In the genomic region with DNA sequence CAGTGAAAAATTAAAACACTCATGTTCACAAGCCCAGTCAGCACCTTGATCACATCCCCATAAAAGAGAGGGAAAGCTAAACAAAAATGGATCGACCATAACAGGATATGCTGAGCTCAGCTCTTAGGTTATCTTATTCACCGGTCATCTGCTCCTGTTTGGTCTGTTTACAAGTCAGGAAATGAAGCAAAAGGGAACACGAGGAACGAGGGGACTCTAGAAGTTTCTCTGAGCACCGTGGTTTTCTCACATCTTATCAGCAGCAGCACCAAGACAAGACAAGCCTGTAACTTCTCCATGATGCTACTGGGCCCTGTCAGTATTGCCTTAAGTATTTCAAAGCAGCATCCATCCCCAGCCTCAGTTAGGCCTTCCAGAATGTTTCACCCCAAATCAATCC, we compare ENCODE assay signal across 26 mouse cellular contexts.
A peak's percentile ranks its signal among the peaks of the same experiment; 100 is the strongest.
DNase-seq lines count a peak whose midpoint lies in the region; ATAC-seq lines count a peak whose summit lies in the region.
"Had no signal": no experiment of that assay in that cellular context is flagged by ENCODE, and none has a peak within 500 bp of the region (broad histone marks: within the 10 kb centered on the region; RNA-seq: fewer than 3 reads in every experiment).

No protein-coding gene starts in this region.

- H3K4me2 ChIP-seq in forebrain, embryonic 12.5 days = no peak overlapping the region
- H3K4me2 ChIP-seq: forebrain, embryonic 15.5 days; limb, embryonic 12.5 days; liver, embryonic 15.5 days; neural tube, embryonic 15.5 days had no signal

- no peaks in the 10 kb centered on the region for H3K36me3 ChIP-seq in forebrain, embryonic 12.5 days (replicated peaks)
- H3K36me3 ChIP-seq: forebrain, embryonic 15.5 days; limb, embryonic 12.5 days; liver, embryonic 15.5 days; midbrain, embryonic 10.5 days; neural tube, embryonic 15.5 days had no signal

- 86% methylated on average over 5 of the region's 5 CpGs for WGBS in forebrain, embryonic 12.5 days

- 0 out of 2 replicates have a peak, but pooled peaks cover 7% of the 10 kb centered on the region for H3K4me1 ChIP-seq in forebrain, embryonic 12.5 days
- H3K4me1 ChIP-seq: forebrain, embryonic 15.5 days; neural tube, embryonic 15.5 days had no signal

- peak; percentile 5 for DNase-seq in thymus, postnatal 4 days
- no peak for DNase-seq in thymus, postnatal 10 days (ENCODE audit: low spot score in 2 of 2)
- DNase-seq in MEL-GATA-1-ER (ENCODE audit: extremely low read depth, low read depth) = peak; percentile 65
- no peak for DNase-seq in urinary bladder, postnatal 25 days (ENCODE audit: low spot score)
- no peak for DNase-seq in kidney, adult 11 months
- DNase-seq: adrenal gland, postnatal 10 days; cerebellum, adult 18-20 months; cerebellum, postnatal 25 days; gastrocnemius, postnatal 36 days; heart, postnatal 4 days; kidney, postnatal 4 days; lung, postnatal 4 days; right cerebral cortex, adult 18-20 months; right cerebral cortex, postnatal 4 days; thymus, adult 2 months had no signal

- H3K4me3 ChIP-seq in forebrain, embryonic 12.5 days (replicated peaks) = no peak overlapping the region
- H3K4me3 ChIP-seq: forebrain, embryonic 15.5 days; limb, embryonic 12.5 days; liver, embryonic 15.5 days; midbrain, embryonic 10.5 days; neural tube, embryonic 15.5 days had no signal

- 0 out of 2 replicates have a peak, but pooled peaks have one; percentile 7 for ATAC-seq in megakaryocyte, adult 5-6 weeks (ENCODE audit: poor library complexity, severe bottlenecking)
- no peak for ATAC-seq in forebrain, embryonic 12.5 days (ENCODE audit: low FRiP score)
- ATAC-seq: forebrain, embryonic 15.5 days; intestine, postnatal 0 days; midbrain, embryonic 16.5 days had no signal

- H3K27ac ChIP-seq in forebrain, embryonic 12.5 days = no peak overlapping the region
- H3K27ac ChIP-seq: forebrain, embryonic 15.5 days; hindbrain, postnatal 0 days; limb, embryonic 12.5 days; liver, embryonic 15.5 days; midbrain, embryonic 10.5 days; neural tube, embryonic 15.5 days; stomach, postnatal 0 days had no signal

- H3K9me3 ChIP-seq in forebrain, embryonic 12.5 days = no peaks in the 10 kb centered on the region
- H3K9me3 ChIP-seq: forebrain, embryonic 15.5 days; limb, embryonic 12.5 days; liver, embryonic 15.5 days; midbrain, embryonic 10.5 days; neural tube, embryonic 15.5 days had no signal

- H3K9ac ChIP-seq in forebrain, embryonic 12.5 days = no peak overlapping the region
- H3K9ac ChIP-seq: forebrain, embryonic 15.5 days; limb, embryonic 12.5 days; liver, embryonic 15.5 days; neural tube, embryonic 15.5 days had no signal

- H3K27me3 ChIP-seq in forebrain, embryonic 12.5 days = no peaks in the 10 kb centered on the region
- H3K27me3 ChIP-seq: forebrain, embryonic 15.5 days; limb, embryonic 12.5 days; liver, embryonic 15.5 days; neural tube, embryonic 15.5 days had no signal

Comparison
In these comparisons a context has a peak if more than half of its experiments do, and no peak if none do; other contexts are left out.
1. DNase-seq: peak in thymus, postnatal 4 days (single experiment) and MEL-GATA-1-ER (single experiment); none in thymus, postnatal 10 days (0 of 2), urinary bladder, postnatal 25 days (single experiment) and kidney, adult 11 months (single experiment).